Mouse (Mus musculus): ENCODE measurements at regions not wholly inside any gene's neighbourhood (a gene's known extent, or its start where the extent isn't known, plus 50 kb on each side); places are given as distances from the start of the nearest gene placed in this dataset.
A peak's percentile ranks its signal among the peaks of the same experiment; 100 is the strongest.

DNA sequence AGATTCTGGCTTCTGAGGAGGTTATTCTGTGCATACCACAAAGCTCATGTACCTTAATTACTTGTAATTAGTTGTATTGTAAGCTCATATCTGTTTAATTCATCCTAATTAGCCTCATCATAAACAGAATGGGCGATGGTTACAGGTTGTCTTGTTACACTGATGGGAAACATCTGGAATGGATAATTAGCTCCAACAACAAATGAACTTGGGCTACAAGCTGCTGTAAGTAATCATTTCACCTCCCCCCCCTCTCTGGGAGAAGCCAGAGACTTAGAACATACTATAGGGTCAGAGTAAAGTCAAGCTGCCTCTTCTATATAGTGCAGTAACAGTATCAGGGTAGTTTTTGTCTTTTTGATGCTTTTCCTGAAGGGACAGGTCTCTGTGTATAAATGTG lies 234.5 kb upstream of the Jmjd1c start:
- DNase-seq (ENCODE audit: low spot score), result no peak

DNA sequence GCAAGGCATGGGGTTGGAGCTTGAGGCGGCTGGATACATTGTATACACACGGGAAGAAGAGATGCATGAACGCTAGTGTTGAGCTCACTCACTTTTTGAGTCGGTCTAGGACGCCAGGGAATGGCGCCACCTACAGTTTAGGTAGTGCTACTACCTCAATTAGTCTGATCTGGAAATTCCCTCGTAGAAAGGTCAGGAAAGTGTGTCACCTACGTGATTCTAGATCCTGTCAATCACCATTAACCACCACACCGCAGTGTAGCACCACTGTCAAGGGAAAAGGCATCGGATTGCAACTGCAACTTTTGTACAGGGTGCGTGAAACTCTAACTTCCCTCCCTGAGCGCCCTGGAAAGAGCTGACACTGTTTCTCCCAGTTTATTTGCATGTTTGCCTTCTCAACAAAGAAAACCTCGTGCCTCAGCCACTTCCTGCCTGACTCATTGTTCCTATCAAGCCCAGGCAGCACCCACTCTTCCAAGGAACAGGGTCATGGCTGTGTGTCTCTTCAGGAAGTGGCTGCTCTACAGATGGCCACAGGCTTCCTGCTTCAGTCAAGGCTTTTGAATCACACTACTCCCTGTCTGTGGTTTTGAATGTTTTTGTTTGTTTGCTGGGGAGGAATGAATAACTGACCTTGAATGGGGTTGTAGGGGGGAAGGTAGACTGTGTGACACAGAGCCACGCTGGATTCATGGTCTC lies 231.6 kb upstream of the Jmjd1c start:
- DNase-seq (ENCODE audit: low spot score), result peak; percentile 65

DNA sequence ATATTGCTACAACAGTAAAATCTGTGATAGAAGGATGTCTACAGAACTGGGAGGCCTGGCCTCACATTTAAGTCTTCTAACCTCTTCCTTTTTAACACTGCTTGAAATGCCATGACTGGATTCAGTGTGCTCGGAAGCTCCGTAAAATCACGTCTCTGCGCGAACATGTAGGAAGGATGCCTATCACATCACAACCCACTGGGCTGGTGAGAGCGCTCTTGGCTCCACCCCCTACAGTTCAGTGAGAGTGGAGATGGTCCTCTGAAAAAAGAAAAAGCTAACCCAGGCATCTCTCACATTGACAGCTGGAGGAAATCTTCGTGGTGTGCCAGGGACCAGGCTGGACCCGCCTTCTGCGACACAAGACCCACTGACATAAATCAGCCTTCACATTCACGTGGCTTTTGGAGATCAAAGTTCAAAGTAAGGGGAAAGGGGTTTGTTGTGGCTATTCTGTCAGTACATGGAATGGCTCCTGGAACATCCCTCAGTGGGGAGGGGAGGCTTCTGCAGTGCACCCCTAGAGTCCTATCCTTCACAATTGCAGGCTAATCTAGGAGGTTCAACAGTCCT lies 230.8 kb upstream of the Jmjd1c start:
- DNase-seq (ENCODE audit: low spot score), result no peak

DNA sequence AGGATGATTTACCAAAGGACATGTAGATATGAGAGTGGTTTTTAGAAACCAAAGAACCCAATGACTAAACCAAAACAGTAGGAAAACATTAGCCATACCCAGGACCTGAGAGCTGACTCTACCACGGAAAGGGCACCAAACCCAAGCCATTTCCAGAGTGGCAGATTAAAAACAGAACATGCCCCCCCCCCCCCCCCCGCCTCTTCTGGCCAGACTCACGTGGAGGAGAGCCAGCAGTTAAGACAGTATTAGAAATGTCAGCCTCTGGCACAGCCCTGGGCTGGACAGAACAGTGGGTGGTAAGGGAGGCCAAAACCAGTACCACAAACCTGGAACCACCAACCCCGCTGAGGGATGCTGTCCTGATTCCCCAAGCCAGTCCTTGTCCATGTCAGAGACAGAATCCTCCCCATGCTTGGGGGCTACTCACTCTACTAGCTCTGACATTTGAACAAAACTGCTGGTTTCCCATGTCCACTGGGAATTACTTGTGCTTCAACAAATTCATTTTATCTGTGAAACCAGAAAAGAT lies 224.7 kb upstream of the Jmjd1c start:
- no peak for DNase-seq (ENCODE audit: low spot score)

DNA sequence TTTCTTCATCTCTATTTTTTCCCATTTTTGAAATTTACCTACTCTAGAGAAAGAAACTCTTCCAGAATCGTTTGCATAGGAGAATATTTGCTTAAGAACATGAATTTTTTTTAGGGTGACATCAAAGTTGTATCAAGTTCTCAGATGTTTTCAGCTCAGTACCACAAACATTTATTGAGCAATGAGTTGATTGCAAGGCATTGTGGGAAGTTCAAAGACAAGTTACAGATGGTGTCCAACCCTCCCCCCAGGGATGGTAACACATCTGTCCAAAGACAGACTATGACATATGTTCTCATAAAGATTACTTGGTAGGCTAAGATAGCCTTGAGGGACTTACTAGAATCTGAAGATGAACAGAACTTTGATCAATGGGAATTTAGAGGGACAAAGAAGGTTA lies 224.3 kb upstream of the Jmjd1c start:
- no peak for DNase-seq (ENCODE audit: low spot score)

DNA sequence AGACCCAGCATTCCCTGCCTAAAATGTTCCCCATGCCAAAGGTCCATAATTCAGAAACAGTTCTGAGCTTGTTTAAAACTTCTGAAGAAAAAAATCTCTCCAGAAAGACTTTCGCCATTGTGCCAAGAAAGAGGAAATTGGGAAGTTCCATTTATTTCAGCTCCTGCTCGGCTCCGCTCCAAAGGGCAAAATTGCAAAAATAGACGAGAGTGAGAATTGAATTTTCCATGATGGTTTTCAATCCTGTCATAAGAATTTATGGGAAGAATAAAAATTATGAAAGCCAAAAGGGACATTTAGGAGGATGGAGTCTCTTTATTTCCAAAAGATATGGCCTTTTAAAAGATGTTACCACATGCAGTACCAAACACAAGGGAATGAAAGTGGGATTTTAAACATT lies 222.5 kb upstream of the Jmjd1c start:
- DNase-seq (ENCODE audit: low spot score), result no peak

DNA sequence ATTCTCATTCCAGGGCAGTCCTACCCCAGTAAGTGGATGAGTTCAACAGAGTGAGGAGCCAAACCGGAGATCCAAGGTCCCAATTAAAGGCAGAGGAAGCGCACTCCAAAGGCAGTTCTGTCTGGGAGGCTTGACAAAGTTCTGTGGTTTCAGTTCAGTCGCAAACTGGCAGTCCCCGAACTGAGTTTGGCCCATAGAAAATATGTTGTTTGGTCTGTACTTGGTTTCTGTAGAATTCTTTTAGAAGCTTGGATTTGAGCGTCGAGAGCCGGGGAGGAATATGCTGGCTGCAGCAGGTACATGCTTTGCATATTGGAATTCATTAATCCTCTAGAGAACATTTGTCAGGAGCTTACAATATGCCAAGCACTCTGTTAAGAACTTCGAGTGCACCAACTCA lies 216.9 kb upstream of the Jmjd1c start:
- peak; percentile 26 for DNase-seq (ENCODE audit: low spot score)

DNA sequence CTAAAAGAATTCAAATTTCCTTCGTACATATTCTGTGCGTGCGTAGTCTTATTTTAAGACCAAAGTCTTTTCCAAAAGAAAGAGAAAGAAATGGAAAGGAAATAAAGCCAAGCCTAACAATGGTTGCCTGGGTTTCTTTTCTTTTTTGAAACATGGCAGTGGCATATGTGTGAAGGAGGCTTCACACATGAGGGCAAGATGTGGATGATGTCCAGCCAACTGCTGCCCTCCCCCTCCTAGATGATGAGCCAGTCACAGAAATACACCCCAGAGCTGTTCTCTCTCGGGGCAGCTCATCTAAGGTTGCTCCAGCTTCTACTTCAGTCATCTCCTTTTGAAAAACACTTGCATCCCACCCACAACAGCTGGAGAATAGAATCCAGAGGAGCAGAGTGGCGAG lies 213.1 kb upstream of the Jmjd1c start:
- DNase-seq (ENCODE audit: low spot score), result no peak

DNA sequence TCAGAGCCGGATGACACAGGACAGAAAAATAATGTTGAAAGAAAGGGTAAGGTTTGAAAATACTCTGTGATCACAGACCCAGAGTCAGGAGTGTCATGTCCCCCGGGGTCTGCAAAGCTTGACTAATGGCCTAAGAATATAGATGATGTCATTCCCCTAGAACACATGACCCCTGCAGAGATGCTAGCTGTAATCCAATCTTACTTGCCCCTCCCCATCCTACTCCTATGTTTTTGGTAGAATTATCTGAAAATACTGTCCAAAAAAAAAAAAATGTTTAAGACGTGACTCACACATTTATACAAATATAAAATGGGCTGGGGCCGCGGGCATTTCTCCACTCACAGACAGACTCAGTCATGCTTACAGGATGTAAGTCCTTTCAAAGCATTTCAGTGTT lies 210.3 kb upstream of the Jmjd1c start:
- no peak for DNase-seq (ENCODE audit: low spot score)

DNA sequence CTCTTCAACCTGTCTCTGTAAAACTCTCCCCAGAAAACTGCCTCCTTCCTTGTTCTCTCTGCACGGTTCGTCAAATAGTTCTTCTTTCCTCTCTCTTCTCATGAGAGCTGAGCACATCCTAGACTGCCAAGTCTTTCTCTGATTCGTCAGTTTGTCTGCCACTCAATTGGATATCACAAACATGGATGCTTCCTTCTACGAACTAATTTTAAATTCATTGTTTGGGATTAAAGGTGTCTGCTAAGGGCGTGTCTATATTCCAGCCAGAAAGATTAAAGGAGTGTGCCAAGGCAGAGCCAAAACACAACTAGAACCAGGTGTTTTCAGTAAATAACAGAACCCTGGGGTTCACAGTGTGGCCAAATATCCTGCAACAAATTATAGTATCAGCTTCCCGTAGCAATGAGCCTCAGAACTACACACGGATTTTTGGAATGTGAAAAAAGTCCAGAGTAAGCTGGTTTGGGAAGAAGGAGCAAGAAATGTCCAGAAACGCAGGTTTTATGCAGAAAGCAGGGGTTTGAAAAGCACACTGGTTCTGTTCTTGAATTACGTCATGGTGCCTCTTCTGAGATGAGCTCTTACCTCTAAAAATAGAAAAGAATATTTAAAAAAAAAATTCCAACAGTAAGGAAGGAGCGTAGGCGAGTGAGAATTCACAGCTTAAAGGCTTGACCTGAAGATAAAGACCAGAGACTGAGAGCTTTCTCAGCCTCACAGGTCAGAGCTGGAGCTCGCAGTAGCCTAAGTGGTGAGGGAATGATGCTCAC lies 206.0 kb upstream of the Jmjd1c start:
- no peak for DNase-seq (ENCODE audit: low spot score)

DNA sequence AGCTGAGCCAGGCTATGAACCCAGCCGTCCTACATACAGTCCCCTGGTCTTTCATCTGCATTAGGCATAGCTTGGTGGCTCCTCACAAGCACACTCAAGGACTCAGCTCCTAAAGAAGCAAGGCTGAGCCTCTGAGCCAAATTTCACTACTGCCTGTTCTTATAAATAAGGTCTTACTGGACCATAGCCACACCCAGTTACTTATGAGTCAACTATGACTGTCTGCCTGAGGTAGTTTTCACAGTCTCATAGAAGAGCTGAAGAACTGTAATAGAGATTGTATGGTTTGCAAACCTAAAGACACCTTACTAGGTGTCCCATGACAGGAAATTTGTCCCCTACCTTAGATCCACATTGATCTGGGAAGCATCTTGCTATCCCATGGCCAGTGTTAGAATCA lies 204.1 kb upstream of the Jmjd1c start:
- no peak for DNase-seq (ENCODE audit: low spot score)

DNA sequence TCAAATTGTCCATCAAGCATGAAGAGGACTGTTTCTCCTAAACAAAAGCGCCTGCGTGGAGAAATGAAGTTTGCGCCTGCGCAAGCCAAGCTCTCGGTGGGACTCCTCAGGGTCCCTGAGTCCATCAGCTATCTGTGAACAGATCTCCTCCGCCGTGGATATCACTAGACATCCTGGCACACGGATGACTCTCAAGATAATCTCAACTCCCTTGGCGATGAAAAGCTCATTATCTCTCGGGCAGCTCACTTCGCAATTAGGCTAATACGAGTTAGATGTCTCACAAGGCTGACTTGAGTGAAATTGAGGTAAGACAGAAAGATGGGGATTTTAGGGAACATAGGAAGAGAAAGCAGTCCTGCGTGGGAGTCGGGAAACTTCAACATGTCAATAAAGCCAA lies 202.1 kb upstream of the Jmjd1c start:
- DNase-seq (ENCODE audit: low spot score), result no peak

DNA sequence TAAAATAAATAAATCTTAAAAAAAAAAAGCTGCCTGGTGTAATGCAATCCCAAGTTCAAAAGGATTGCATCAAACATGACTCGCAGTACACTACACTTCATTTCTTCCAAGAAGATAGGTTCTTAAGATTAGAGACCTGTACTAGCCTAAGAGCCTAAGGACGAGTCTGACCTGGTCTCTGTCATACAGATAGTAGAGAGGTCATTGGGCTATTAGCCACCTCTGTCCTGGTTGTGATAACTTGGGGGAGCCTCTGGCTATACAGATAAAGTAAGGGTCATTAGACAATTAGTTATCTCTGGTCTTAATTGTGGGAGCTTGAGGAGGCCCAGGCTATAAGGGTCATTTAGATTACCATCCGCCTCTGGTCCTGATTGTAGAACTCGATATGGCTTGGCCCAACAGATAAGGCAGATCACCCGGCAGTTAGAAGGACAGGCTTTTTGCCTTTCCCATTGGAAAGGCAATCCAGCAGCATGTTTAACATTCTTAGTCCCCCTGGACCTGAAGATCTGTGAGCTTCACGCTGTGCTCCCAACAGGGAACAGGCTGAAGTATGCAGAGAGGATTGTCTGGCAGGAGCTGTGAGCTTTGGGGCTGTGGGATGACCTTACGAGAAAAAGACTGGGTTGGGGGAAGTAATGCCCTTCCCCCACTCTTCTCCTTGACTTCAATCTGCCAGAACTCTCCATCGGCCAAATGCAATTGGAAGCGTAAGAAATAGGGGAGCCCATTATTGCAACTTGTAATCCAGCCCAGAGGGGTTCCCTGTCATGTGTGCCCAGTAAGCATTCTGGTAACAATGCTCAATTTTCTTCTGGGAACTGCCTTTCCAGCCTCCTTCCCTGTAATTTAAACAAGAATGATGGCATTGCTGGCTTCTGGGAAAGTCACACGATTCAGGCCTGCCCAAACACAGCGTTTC lies 199.0 kb upstream of the Jmjd1c start:
- DNase-seq (ENCODE audit: low spot score), result no peak

DNA sequence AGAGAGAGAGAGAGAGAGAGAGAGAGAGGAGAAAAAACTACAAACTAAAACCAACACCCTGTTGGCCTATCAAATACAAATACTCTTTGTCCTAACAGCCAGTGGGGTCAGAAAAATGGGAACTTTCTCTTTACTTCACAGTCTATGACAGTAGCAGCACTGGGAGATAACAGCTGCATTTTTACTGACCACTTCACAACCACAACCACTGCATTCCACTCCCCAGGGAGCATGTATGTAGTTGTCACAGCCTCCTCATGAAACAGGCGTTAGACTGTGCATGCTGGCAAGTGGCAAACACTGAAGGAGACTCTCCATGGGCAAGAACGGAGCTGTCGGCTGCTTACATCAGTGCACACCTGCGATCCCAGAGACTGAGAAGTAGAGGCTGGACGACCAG lies 196.2 kb upstream of the Jmjd1c start:
- DNase-seq (ENCODE audit: low spot score), result no peak

DNA sequence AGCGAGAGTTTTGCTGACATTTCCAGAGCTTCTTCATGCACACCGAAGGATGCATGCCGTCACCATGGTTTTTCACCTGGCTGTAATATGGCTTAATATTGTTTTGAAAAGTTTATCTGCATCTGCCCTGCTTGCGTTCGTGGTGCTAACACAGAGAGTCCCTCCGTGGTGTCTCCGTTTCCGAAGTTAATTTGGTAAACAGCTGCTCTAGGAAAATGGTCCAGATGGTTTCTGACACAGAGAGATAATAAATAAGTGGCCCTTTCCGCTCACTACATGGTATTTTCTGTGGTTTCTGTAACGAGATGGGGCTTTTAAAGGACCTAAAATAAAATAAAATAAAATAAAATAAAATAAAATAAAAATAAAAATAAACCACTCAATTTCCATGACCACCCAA lies 195.1 kb upstream of the Jmjd1c start:
- no peak for DNase-seq (ENCODE audit: low spot score)

DNA sequence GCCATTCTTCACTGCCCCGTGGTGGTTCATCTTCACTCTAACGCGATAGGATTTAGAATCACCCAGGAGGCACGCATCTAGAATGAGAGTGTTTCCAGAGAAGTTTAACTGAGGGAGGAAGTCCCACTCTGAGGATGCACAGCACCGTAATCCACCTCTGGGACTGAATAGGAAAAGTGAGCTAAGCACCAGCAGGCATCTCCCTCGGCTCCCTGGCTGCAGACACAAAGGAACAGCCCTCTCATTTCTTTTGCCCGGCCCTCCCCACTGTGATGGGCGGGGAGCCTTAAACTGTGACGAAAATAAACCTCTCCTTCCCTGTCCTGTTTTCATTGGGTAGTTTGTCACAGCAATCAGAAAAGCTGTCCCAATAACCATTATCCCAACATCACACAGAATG lies 194.1 kb upstream of the Jmjd1c start:
- no peak for DNase-seq (ENCODE audit: low spot score)

DNA sequence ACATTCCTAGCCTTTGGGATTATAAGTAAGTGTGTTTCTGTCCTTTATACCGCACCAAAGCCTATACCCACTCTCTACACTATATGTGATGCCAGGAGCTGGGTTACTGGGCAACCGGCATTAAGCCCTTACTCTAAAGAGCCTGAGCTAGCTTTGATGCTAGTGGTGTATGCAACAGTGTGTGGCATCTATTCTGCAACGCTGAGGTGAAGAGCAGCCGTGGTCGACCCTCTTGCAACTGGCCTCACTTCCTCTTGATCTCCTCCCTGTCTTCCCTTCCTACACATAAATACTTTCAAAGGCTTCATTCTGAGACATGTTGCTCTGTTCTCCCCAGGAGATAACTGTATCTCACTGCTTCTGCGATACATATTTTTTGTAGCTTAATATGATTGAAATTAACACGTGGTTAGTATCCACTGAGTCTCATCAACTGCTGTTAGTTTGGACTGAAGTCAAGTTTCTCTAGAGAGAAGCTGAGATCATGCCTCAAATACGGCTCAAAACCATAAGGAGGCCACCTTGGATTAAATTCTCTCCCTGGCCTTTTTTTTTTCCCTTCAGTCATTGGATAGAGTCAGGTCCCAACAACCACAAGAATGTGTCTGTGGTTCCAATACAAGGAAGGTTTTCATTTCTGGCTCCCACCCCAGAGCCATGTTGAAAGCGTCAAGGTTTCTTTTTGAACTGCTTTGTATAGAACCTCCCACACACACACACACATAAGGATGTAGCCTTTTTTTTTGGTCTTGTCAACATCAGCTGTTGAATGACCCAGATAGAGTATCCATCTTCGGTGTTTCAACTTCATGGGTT lies 191.2 kb upstream of the Jmjd1c start:
- DNase-seq (ENCODE audit: low spot score), result no peak

DNA sequence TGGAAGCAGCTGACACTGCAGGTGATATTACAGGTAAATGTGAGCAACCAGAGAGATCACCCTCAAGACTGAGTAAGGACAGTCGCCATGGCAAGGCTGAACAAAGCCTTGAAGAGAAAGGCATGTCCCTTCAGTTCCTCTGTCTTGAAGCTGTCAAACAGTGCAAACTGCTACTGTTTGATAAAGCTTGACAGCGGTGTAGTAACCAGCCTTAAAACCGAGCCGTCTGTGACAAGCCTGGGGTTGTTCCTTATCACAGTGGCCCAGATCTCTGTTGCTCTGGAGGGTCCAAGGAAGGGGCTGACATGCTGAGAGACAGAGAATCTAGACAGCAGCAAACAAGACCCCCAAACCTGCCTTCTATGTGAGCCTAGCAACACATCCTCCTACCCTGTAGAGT lies 188.1 kb upstream of the Jmjd1c start:
- no peak for DNase-seq (ENCODE audit: low spot score)

DNA sequence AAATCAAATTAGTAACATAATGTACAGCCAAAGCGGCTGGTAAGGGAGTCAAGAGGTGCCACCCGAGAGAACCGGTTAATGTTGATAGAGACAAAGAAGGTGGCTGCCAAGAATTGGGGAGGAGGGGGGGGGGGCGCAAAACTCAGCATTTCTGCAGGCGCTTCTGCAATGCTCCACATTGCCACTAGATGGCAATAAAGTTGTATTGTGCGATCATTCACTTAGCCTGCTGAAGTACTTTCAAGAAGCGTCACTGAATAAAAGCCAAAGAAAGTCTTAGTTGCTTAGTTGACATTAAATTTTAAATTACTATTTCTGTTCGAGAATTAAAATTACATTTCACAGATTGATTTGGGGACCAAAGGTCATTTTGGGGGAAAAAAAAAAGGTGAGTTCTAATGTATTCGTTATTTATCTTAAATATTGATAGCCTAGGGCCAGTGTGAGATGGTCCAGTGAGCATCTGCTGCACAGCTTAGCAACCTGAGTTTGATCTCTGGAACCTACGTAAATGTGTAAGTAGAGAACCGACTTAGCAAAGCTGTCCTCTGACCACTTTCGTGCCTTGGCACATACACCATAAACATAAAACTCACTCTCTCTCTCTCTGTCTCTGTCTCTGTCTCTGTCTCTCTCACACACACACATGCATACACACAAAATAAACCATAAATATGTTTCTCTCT lies 186.6 kb upstream of the Jmjd1c start:
- DNase-seq (ENCODE audit: low spot score), result peak; percentile 67

DNA sequence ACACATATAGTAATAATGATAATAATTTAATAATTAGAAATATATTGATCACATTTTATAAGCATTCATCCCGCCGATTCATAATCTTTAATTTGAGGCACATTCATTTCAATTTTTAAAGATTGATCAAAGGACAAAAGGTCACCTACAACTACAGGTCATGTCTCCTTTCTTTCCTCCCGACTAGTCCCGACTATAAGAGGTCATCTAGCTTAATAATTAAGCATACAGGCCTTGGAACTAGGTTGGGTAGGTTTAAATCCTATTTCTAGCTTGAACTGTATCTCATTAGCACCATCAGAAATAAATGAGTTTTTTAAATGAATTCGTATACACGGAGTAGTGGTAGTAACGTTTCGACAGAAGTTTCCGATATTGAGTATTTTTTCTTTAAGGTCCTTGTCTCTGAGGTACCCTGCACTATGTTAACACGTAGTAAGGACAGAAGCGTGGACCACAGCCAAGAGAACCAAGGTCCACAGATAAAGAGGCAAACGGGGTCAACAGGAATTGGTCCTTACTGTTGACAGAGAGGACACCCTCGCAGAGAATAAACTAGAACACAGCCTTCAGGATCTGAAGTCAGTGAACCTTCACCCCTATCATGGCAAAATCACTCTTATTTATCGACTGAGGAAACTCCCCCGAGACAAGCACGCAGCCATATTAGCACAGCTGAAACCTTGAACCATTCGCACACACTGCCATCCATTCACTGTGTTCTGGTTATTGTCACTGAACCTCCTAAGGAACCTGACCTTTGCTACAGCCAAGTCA lies 185.8 kb upstream of the Jmjd1c start:
- DNase-seq (ENCODE audit: low spot score), result no peak

Measured in layer of hippocampus, adult 11-12 months (tissue).